Mouse (Mus musculus): ENCODE data around the gene Eif1ad.

GRCm38 (mm10) chr19:5388011-5388441 is 21.5 kb downstream of the Eif1ad start:
- TF ChIP-seq CTCF (IDR thresholded peaks at IDR 0.05; ENCODE audit: low read depth) = no peak
- no peak for TF ChIP-seq EP300 (IDR thresholded peaks at IDR 0.05; ENCODE audit: low read depth)

All from liver, embryonic 14.5 days (tissue).